Mouse (Mus musculus) forebrain, postnatal 0 days (tissue): ENCODE results near the gene Apip. TPM values are rescaled to one million over a fixed set of nuclear protein-coding genes. Genes with fewer than 3 reads are reported as not detected.

Experiments
- ATAC-seq: fragments of 200-750 bp; cut with Nextera tagmentation; 2 replicates; pipeline ENCODE4 v1.8.0; 2017; ENCODE audit warnings: mild to moderate bottlenecking, moderate library complexity
- DNase-seq: peaks from one replicate; pipeline ENCODE4 v3.0.0-alpha.2; 2015
- H3K27ac ChIP-seq: fragments of 300-500 bp; sonication (generic); 2 replicates; pipeline ENCODE4 v1.5.1; 2014; ENCODE audit warnings: low read depth, mild to moderate bottlenecking, antibody characterized with exemption, low read length, moderate library complexity, mixed read lengths
- H3K27me3 ChIP-seq: fragments of 300-500 bp; sonication (generic); 2 replicates; pipeline ENCODE4 v1.6.1; 2014; ENCODE audit warnings: mild to moderate bottlenecking, low read length, mixed read lengths; ENCODE audit not compliant: insufficient read depth
- H3K36me3 ChIP-seq: fragments of 300-500 bp; sonication (generic); 2 replicates; pipeline ENCODE4 v1.6.1; 2014; ENCODE audit warnings: mild to moderate bottlenecking, moderate library complexity; ENCODE audit not compliant: insufficient read depth
- H3K4me1 ChIP-seq: fragments of 300-500 bp; sonication (generic); 2 replicates; pipeline ENCODE4 v1.6.1; 2014; ENCODE audit warnings: antibody characterized with exemption; ENCODE audit not compliant: insufficient read depth
- H3K4me2 ChIP-seq: fragments of 300-500 bp; sonication (generic); 2 replicates; pipeline ENCODE4 v1.6.1; 2014; ENCODE audit warnings: low read depth, mild to moderate bottlenecking, moderate library complexity
- H3K4me3 ChIP-seq: fragments of 300-500 bp; sonication (generic); 2 replicates; pipeline ENCODE4 v1.5.1; 2014; ENCODE audit warnings: low read depth, low read length, mixed read lengths
- H3K9ac ChIP-seq: fragments of 300-500 bp; sonication (generic); 2 replicates; pipeline ENCODE4 v1.6.1; 2014; ENCODE audit warnings: mild to moderate bottlenecking
- H3K9me3 ChIP-seq: fragments of 300-500 bp; sonication (generic); 2 replicates; pipeline ENCODE4 v1.6.1; 2016; ENCODE audit warnings: low read length
- CTCF ChIP-seq: sonication (generic); IDR thresholded peaks from 2 replicates; pipeline ENCODE4 v1.5.1; 2016; ENCODE audit warnings: antibody characterized with exemption, control low read depth, low read depth
- WGBS: fragments of 180-500 bp; shearing (Covaris S2); extraction: QIAGEN DNeasy Blood & Tissue Kit; methylation state at CpG from one replicate; pipeline ENCODE4 v1.1.7; 2014; 5-methylcytosine and 5-hydroxymethylcytosine counted together
- polyA plus RNA-seq: library from polyadenylated mRNA; unstranded; fragments of >200 nt; fragmentation: Nextera tagmentation; extraction: Ambion mirVana; gene quantifications from 2 replicates; pipeline ENCODE4 v1.2.1, GENCODE M21; 2015
- total RNA-seq: library from RNA; depleted of rRNA; stranded (reverse); fragments of >200 nt; gene quantifications from 2 replicates; pipeline ENCODE4 v1.2.3, GENCODE M21; 2014

Apip gene
- total and polyA plus RNA-seq, 2 experiments from 2014 or later, result 17.0 to 34.7 TPM

DNA sequence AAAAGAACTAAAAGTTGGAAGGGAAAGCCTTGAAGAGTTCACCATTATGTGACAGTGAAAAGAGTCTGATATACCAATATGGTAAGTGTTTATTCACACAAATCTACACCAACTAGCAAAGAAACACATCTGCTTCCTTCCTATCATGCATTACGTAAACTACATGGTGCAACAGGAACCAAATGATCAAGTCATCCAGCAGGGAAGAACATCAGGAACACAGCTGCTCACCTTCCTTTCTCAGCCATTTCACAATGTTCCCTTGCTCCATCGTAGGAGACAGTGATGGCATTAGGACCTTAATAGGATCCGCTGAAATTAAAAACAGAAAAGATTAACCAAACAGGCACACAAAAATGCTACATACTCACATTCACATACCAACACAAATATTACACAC is 15.2 kb upstream of the Apip start:
- no peaks in the 10 kb centered on the region for H3K9me3 ChIP-seq
- no peak overlapping the region for H3K4me3 ChIP-seq
- H3K27me3 ChIP-seq, result no peaks in the 10 kb centered on the region
- H3K36me3 ChIP-seq, result no peaks in the 10 kb centered on the region
- no peak overlapping the region for H3K4me2 ChIP-seq
- H3K4me1 ChIP-seq, result no peaks in the 10 kb centered on the region
- no peak overlapping the region for H3K9ac ChIP-seq
- 91% methylated on average over 3 of the region's 3 CpGs for WGBS
- DNase-seq (no peak), ATAC-seq (no peak)
- no peak for TF ChIP-seq CTCF
- H3K27ac ChIP-seq, result no peak overlapping the region

DNA sequence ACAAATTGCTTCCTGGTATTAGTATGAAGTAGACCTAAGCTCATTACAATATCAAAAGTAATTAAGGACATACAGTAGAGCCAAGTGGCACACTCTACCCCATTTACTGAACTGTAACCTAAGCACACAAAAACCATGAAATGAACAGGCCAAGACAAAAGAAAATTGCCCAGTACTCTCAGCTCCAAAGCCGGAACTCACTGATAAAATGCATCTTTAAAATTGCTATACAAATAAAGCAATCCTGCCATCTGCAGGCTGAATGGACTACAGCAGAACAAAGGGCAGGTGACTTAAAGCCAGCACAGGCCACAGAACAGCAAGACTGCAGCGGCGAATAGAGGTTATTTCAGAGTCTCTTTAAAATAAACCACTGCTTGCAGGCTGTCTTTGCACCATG is 10.6 kb upstream of the Apip start:
- Histone ChIP-seq H3K4me2 (no peak overlapping the region), H3K4me3 (no peak overlapping the region), H3K27ac (no peak overlapping the region), H3K27me3 (no peaks in the 10 kb centered on the region), H3K36me3 (no peaks in the 10 kb centered on the region), H3K9me3 (no peaks in the 10 kb centered on the region), H3K9ac (no peak overlapping the region), H3K4me1 (no peaks in the 10 kb centered on the region)
- peak; percentile 72 for TF ChIP-seq CTCF
- ATAC-seq (peak; percentile 61), DNase-seq (peak; percentile 66)
- WGBS, result 19% methylated on average over 3 of the region's 3 CpGs

DNA sequence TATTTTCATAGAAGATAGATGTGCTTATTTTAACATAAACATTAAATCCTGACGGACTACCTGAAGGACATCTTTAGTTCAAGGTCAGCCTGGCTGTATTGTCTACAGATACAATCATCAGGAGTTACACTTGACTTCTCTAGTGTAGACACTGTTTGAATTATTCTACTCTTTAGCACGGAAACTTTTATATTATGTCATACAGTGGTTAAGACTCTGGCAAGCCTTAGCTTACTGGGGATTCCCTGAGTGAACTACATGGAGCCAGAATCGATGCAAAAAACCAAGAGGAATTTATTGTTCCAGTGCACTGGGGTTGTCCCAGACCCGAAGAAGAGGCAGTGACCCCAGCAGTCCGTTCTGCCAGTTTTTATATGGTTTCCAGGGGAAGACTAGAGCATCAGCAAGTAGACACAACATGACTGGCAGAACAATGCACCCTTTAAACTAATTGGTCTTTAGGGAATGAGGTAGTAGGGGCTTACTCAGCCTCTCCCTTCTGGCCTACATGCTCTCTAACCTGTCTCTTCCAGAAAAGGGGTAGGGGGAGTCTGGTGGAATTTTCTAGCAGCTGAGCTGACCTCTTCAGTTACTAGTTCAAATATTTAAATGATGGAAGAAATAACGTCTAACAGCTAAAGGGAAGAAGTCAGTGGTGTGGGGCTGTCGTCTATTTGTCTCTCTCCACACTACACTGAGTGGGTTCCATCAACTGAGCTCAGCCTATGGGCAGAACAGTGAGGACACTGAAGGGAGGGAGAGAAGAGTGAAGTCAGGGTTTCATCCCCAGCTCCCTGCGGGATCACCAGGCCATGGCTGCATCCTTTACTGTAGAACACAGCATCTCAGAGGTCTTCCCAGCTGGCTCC is 6.6 kb upstream of the Apip start:
- H3K27me3 ChIP-seq, result no peaks in the 10 kb centered on the region
- DNase-seq (no peak), ATAC-seq (no peak)
- no peak overlapping the region for H3K27ac ChIP-seq
- WGBS, result 79% methylated on average over 8 of the region's 8 CpGs
- H3K4me2 ChIP-seq, result no peak overlapping the region
- H3K4me1 ChIP-seq, result peaks cover 6% of the 10 kb centered on the region
- H3K9ac ChIP-seq, result no peak overlapping the region
- no peaks in the 10 kb centered on the region for H3K9me3 ChIP-seq
- no peak for TF ChIP-seq CTCF
- H3K36me3 ChIP-seq, result no peaks in the 10 kb centered on the region
- H3K4me3 ChIP-seq, result no peak overlapping the region

DNA sequence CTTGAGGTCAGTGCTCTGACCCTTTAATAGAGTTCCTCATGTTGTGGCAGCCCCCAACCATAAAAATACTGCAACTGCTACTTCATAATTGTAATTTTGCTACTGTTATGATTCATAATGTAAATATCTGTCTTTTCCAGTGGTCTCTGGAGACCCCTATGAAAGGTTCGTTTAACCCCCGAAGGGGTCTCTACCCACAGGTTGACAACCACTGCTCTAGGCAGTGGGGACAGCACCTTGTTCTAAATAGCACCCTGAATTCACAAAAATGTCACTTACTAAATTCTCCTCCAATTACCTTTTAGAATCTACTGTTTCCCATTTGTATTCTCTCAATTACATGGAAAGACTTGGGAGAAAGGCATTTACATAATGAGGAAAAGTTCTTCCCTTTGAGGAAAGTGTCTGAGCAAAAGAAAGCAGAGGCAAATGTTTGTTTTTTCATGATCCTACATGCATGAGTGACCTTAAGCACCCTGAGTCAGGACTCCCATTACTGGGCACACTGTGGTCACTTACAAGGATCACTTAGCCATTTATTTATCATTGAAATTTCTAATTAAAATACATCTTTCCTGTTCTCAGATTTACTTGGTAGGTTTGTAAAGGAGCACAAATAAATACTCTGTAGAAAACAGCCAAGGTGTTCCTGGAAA is 5.8 kb upstream of the Apip start:
- no peaks in the 10 kb centered on the region for H3K36me3 ChIP-seq

DNA sequence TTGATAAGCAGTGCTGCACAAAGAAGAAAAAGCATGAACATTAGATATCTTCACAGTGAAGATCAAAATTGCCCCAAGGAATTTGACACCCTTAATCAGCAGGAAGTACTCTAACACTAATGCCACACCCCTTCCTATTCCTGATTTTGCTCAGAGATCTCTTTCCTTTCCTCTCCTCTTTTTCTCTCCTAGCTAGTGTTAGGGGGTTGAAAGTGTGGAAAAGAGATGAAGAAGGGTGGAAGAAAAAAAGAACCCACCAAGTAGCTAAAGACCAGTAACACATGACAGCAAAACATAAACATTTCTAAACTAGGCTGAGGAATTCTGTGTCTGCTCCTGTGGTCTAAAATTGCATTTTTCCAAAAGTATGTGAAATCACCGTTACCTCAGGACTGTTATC is 4.9 kb upstream of the Apip start:
- Histone ChIP-seq H3K9ac (no peak overlapping the region), H3K4me2 (no peak overlapping the region), H3K27ac (no peak overlapping the region), H3K27me3 (no peaks in the 10 kb centered on the region), H3K4me3 (no peak overlapping the region), H3K36me3 (no peaks in the 10 kb centered on the region), H3K9me3 (no peaks in the 10 kb centered on the region), H3K4me1 (peaks cover 11% of the 10 kb centered on the region)
- ATAC-seq, result no peak
- no peak for TF ChIP-seq CTCF
- DNase-seq, result no peak
- 87% methylated on average over 1 of the region's 1 CpGs for WGBS

More for the DNA sequence above, 5.8 kb upstream of the Apip start:
- Histone ChIP-seq H3K4me2 (no peak overlapping the region), H3K27me3 (no peaks in the 10 kb centered on the region), H3K9me3 (no peaks in the 10 kb centered on the region), H3K9ac (no peak overlapping the region), H3K4me1 (peaks cover 11% of the 10 kb centered on the region), H3K4me3 (no peak overlapping the region), H3K27ac (no peak overlapping the region)
- WGBS, result 92% methylated on average over 2 of the region's 2 CpGs
- ATAC-seq (no peak), DNase-seq (no peak)
- no peak for TF ChIP-seq CTCF

DNA sequence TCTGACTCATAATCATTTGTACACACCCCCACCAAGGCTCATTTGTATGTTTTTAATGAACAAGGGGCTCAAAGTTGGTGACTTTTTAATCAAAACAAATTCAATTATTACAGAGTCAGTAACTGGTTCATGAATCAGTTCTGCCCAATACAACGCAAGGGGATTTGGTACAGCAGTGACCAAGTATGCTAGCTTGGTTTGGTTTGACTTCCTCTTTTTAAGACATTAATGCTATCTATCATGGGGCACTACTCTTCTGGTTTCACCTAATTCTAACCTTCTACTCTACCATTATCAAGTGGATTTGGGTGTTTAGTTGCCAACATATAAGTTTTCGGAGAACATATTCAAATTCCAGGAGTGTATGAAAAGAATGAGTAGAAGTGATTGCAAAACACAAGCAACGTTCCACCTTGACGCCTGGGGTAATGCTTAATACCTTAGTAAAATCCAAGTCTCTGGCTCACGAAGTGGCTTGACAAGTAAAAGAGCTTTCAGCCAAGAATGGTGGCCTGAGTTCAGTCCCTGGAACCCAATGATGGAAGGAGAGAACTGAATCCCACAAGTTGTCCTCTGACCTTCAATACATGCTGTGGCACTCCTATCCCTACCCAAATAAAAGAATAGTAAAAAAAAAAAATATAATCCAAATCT is 3.6 kb upstream of the Apip start:
- 94% methylated on average over 5 of the region's 5 CpGs for WGBS
- Histone ChIP-seq H3K9me3 (no peaks in the 10 kb centered on the region), H3K27ac (no peak overlapping the region), H3K9ac (no peak overlapping the region), H3K36me3 (no peaks in the 10 kb centered on the region), H3K4me1 (peaks cover 11% of the 10 kb centered on the region), H3K27me3 (no peaks in the 10 kb centered on the region), H3K4me2 (no peak overlapping the region), H3K4me3 (no peak overlapping the region)
- TF ChIP-seq CTCF, result no peak
- ATAC-seq, result no peak
- no peak for DNase-seq

DNA sequence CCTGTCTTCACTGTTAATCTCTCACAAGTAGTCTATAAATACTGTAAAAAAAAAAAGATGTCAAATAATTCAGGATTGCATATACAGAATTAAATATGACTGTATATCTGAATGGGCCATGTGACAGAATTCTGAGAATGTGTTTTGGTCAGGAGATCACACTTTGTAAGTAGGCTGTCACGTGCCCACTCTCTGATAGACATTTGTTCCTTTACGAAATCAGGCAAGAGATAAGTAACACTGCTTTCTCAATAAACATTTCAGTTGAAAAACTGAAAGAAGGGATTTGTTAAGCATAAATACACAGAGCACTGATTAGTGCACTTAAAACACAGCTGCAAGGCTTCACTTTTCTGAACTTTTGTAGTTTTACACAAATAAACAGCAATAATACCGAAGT is 2.9 kb upstream of the Apip start:
- Histone ChIP-seq H3K9ac (no peak overlapping the region), H3K36me3 (no peaks in the 10 kb centered on the region), H3K27me3 (no peaks in the 10 kb centered on the region), H3K27ac (no peak overlapping the region), H3K4me3 (no peak overlapping the region), H3K4me1 (peaks cover 11% of the 10 kb centered on the region), H3K4me2 (no peak overlapping the region), H3K9me3 (no peaks in the 10 kb centered on the region)
- ATAC-seq (no peak), DNase-seq (no peak)
- no peak for TF ChIP-seq CTCF
- WGBS, result 53% methylated on average over 3 of the region's 3 CpGs
